Mouse (Mus musculus): ENCODE results near the gene Dennd1a. TPM values are rescaled to one million over a fixed set of nuclear protein-coding genes. Genes with fewer than 3 reads are reported as not detected.

The Dennd1a gene
- total RNA-seq, 2 experiments from 2014 or later: 72.2 to 73.0 TPM

DNA sequence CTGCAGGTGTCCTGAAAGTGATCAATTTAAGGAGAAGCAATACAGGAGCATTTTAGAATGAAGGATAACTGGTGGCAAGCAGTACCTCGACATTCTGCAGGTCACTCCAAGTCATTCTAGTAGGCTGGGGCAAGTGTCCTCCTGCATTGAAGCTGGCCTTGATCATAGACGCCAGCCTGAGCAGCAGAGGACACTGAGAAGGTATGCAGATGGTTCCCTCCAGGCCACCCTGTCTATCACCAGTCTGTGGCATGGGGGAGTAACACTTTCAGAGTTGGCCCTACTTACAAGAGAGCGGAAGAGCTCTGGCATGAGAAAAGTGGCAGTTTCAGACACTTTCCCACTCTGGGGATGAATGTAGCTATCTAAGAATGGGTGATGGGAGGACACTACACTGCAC, 193.9 kb downstream of the Dennd1a start:
- DNase-seq (ENCODE audit: extremely low spot score in 1 of 2, low spot score in 2 of 2): no peak
- intact Hi-C loops (cut with DNase I): no loop called here

DNA sequence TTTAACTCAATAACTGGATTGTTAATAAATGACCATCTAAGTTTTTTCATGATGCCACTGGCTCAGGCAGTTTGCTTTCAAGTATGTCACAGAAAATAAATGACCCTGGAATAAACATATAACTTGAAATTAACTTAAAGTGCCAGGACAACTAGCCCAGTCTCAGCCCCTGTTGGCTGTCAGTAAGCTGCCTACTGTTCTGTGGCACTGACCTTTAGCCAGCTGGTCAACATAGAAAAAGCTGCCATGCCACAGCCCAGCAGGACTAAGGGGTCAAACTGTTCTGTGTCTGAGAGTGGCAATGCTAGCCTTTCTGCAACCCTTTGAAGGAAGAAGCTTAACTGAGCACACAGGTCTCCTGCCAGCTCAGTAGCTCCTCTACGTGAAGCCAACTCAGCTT, 198.8 kb downstream of the Dennd1a start:
- intact Hi-C loops (cut with DNase I): no loop called here
- no peak for DNase-seq (ENCODE audit: extremely low spot score in 1 of 2, low spot score in 2 of 2)

DNA sequence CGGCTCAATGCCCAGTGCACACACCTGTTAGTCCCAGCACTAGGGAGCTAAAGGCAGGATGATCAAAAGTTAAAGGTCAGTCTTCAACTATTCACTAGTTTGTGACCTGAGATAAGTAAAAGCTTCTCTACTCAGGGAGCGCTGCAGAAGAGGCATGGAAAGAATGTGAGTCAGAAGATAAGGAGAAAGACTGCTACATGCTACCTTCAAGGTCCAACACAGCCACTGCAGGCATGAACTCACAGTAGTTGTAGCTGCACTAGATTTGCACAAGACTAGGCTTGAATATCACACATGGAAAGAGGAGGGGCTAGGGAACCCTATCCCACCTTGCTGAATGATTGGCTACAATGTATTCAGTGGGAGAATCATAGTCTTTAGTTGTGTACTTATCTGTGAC, 202.1 kb downstream of the Dennd1a start:
- intact Hi-C loops (cut with DNase I): no loop called here
- no peak for DNase-seq (ENCODE audit: extremely low spot score in 1 of 2, low spot score in 2 of 2)

DNA sequence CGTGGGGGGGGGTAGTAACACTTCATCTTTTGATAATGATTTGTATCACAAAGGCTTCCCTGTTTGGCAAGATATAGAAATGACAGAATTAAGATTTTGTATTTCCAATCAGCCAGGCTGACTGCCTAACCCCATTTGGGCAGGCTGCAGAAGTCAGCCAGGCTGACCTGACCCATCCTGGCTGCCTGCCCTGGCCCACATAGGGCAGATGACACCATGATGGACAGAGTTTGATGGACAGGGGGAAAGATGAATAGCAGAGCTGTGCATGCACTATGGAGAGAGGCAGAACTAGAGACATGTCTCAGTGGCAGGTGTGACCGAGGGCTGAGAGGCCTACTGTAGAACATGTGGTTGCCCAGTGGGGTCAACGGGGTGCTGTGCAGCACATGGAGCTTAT, 203.9 kb downstream of the Dennd1a start:
- no peak for DNase-seq (ENCODE audit: extremely low spot score in 1 of 2, low spot score in 2 of 2)

DNA sequence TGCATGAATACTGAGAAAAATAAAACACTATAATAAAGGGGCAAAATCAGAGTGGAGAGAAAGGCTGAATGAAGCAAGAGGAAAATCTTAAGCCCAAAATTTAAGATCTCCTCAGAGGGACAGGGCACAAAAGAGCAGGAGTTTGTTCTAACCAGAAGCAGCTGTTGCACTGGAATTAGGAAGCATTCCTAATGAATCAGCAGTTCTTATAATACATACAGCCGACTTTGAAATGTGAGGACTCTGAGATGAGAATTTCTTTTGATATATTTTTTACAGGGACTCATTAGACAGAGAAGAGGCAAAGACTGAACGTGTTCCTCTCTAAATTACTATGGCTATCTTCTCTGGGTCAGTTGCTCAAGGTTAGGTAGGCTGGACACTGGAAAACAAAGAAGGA, 212.7 kb downstream of the Dennd1a start:
- intact Hi-C loops (cut with DNase I): no loop called here
- DNase-seq (ENCODE audit: extremely low spot score in 1 of 2, low spot score in 2 of 2): no peak

More for the DNA sequence above, 203.9 kb downstream of the Dennd1a start:
- intact Hi-C loops (cut with DNase I): no loop called here

DNA sequence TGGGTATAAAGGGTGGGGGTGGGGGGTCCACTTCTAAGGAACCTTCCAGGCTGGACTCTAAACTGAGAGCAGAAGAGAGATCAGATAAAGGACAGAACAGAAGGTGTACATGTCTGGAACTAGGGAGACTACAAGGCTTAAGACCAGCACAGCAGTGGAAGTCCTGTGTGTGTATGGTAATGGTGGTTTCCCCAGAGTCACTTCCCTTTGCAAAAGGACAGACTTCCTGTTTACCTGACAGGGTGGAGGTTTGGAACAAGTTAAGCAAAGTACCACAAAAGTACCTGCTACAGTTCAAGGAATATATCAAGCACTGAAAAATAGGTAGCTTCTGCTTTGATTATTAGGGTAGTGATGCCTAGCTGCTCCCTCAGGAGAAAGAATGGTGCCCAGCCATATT, 215.1 kb downstream of the Dennd1a start:
- intact Hi-C loops (cut with DNase I): no loop called here

DNA sequence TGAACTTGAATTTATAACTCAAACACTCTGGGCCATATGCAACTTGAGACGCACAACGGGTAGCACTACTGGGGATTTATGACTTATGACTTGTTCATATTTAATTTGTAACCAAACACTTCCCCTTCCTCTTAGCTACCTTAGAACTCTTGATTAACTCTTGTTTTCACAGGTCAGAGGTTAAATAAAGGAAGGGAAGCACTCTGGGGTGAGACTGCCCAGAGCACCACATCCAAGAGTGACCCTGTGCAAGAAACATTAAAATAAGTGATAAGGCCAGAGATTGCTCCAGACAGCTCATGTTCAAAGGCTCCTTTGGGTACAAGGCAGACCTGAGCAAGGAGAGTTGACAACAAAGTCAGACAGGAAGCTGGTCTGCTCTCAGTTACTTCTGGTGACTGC, 219.0 kb downstream of the Dennd1a start:
- no peak for DNase-seq (ENCODE audit: extremely low spot score in 1 of 2, low spot score in 2 of 2)
- intact Hi-C loops (cut with DNase I): no loop called here

More for the DNA sequence above, 215.1 kb downstream of the Dennd1a start:
- DNase-seq (ENCODE audit: extremely low spot score in 1 of 2, low spot score in 2 of 2): no peak

DNA sequence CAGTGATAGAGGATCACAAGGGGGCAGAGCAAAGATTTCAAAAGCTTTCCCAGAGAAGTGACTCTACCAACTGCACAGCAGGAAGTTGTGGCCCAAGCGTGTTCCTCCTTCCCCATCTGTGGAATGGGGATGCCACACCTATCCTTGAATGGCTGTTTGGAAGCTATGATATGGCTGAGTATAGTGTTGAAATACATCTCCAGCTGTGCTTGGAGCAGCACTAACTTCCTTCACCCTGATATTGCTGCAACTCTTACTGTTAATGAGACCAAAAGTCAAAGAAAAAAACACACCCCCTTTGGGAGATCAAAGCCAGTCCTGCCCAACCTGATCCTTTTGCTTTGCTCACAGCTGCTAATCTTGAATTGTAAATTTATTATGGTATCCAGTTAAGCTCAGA, 221.3 kb downstream of the Dennd1a start:
- intact Hi-C loops (cut with DNase I): no loop called here
- no peak for DNase-seq (ENCODE audit: extremely low spot score in 1 of 2, low spot score in 2 of 2)

DNA sequence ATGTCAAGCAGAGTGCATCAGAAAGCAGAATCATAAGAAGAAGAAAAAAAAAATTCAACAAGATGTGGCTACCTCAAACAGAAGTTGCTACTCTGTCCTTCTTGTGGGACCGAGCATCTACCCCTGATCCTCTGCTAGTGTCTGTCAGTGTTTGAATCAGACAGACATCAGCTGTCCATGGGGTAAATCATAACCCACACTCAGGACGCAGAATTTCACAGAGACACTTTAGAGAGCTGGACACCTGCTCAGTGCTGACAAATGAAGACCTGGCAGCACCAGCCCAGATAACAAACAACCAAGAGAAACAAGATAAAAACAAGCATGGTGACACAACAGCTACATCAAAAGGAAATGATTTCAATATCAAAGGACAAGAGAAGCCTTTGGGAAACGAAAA, 222.9 kb downstream of the Dennd1a start:
- no peak for DNase-seq (ENCODE audit: extremely low spot score in 1 of 2, low spot score in 2 of 2)
- intact Hi-C loops (cut with DNase I): no loop called here

DNA sequence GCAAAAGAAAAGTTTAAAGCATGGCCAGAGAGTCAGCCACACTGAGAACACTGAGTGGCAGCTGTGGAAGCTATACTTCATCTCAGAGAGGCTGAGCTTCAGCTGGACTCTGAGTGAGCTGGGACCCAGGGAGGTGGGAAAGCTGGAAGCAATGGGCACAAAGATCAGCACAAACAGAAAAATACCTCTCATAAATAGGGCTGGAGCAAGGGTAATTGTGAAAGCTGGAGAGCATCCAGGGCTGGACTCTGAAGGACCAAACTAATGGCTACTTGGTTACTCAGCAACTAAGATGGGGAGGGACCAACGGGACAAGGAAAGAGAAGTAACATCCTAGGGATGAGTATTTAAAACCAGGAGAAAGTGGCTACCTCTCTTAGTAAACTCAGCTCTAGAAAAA, 225.0 kb downstream of the Dennd1a start:
- no peak for DNase-seq (ENCODE audit: extremely low spot score in 1 of 2, low spot score in 2 of 2)
- intact Hi-C loops (cut with DNase I): no loop called here

DNA sequence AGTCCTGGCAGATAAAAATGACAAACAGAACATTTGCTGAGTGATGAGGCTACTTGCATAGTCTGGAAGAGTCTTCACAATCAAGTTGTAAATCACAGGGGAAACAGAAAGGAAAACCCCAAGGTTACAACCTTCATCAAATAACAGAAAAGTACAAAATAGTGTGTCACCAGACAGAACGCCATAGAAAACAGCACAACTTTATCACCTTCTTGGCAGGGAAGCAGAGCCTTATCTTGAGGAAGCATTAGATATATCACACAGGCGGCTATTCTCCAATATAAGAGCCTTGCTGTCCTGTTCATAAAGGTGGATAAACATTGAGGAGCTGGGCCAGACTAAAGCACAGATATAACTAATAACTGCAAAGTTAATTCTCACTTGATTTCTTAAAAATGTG, 225.7 kb downstream of the Dennd1a start:
- intact Hi-C loops (cut with DNase I): no loop called here
- DNase-seq (ENCODE audit: extremely low spot score in 1 of 2, low spot score in 2 of 2): no peak

DNA sequence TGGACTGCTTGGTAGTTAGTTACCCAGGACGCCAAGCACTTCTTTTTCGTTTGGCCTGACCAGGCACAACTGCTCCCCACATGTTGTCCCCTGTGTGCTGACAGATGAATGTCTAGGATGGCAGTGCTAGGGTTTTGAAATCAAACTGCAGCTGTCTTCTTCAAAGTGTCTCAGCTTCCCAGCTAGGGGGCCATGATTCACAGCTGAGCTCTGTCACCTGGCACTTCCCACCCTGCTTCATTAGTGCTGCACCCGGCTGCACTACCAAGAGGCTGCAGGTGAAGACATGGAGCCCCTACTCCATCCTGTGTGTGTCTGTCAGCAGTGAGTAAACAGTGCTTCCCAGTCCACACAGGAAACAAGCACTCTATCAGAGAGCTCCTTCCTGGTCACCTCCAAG, 234.8 kb downstream of the Dennd1a start:
- DNase-seq (ENCODE audit: extremely low spot score in 1 of 2, low spot score in 2 of 2): no peak
- intact Hi-C loops (cut with DNase I): no loop called here

DNA sequence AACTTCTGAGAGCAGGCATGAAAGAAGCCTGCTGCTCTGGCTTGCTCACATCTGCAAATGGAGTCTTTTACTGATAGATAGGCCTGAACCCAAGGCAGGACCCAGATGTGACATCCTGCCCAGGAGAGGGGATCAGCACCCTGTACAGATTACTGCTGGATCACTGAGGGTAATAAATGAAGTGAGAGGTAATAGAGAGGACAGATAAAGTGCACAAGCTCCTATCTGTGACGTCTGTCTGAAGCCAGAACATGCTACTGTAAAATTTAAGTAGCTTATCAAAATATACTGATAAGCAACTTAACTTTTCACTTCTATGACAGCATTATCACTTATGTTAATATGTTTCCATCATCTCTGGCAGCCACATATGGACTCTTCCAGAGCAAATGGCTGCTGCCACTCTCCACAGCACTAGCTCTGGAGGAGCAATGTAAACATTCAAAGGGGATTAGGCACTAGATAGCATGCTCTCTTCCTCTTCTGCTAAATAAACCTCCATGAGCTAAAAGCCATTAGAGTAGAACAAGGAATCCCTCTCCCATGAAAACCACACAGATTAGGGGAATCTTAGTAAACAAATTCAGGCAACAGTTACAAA, 235.6 kb downstream of the Dennd1a start:
- intact Hi-C loops (cut with DNase I): no loop called here
- DNase-seq (ENCODE audit: extremely low spot score in 1 of 2, low spot score in 2 of 2): no peak

DNA sequence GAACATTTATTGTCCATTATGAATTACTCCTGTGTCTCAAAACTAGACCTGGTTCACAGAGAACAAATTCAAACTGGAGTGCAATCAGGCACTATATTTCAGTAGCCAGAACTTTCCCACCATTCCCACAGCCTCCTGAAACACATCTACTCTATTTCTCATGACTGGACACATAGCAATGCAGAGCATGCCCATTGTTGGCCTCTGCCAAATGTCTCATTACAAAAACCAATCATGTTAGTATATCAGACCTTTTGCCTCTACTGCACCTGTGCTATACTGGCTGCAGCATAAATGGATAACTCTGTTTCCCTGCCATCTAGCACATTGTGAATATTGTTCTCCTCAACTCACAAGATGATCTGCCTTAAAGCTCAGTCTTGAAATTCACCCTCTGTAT, 238.2 kb downstream of the Dennd1a start:
- intact Hi-C loops (cut with DNase I): no loop called here
- DNase-seq (ENCODE audit: extremely low spot score in 1 of 2, low spot score in 2 of 2): no peak

DNA sequence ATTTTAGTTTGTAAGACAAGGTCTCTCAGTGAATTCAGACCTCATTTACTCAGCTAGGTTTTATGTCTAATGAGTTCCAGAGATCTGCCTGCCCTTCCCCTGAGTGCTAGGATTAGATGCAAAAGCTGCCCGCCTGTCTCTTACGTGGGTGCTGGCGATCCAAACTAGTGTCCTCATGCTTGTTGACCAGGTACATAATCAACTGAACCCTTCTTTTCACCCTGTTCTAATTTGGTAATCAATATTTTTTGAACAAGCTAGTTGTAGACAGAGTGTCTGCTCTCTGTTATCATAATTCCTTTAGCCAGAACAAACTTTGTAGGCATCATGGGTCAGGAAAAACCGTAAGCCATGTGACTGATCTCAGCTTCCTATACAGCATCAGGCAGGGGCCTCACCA, 241.9 kb downstream of the Dennd1a start:
- intact Hi-C loops (cut with DNase I): no loop called here
- DNase-seq (ENCODE audit: extremely low spot score in 1 of 2, low spot score in 2 of 2): no peak

DNA sequence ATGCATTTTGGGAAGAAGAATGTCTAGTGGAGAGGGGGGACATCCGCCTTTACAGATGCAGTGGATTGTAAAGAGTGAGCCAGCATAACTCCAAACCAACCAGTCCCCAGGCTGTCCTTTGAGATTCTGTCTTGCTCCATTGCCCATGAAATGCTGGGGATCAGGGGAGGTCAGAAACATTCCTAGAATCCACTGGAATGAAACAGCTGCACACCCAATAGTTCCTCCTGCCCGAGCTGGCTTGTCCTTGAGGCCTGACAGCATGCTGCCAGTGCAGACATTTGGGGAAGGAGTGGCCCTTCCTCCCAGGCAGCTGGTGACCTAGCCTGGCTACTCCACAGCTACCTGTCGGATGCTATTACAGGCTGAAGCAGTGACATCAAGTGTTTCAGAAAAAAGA, 246.3 kb downstream of the Dennd1a start:
- intact Hi-C loops (cut with DNase I): no loop called here
- DNase-seq (ENCODE audit: extremely low spot score in 1 of 2, low spot score in 2 of 2): no peak

DNA sequence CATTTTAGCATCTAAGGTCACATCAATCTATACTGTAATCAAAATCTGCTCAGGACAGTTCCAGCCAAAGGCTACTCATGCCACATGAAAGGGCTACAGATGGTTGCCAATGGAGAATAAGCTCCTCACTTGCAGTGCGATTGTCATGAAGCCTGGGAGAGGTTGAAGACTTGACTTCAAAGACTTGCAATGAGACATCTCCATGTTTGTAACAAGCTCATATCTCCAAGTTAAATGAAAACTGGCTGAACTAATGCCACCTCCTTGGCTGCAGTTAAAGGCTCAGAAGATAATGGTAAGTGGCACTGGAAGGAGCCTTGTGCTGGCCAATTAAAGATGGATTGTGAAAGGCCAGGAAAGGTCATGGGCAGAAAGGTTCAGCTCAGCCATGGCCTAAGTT, 247.6 kb downstream of the Dennd1a start:
- intact Hi-C loops (cut with DNase I): no loop called here
- no peak for DNase-seq (ENCODE audit: extremely low spot score in 1 of 2, low spot score in 2 of 2)

DNA sequence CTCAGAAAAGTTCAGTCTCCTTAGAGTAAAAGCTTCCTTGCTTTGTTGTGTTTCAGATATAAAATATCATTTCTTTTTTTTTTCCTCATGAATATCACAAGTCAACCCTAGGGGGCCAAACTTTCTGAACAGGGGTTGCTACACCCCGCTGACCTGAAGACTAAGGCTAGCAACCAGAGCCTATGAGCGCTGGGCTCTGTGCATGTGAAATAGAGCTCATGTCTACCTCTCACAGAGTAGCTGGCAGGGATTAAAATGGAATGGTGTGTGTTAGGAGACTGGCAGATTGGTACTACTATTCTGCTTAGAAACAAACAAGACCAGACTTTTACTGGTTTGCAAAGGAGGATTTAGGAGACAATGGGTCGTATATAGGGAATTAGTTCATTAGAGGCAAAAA, 258.9 kb downstream of the Dennd1a start:
- intact Hi-C loops (cut with DNase I): no loop called here
- no peak for DNase-seq (ENCODE audit: extremely low spot score in 1 of 2, low spot score in 2 of 2)

DNA sequence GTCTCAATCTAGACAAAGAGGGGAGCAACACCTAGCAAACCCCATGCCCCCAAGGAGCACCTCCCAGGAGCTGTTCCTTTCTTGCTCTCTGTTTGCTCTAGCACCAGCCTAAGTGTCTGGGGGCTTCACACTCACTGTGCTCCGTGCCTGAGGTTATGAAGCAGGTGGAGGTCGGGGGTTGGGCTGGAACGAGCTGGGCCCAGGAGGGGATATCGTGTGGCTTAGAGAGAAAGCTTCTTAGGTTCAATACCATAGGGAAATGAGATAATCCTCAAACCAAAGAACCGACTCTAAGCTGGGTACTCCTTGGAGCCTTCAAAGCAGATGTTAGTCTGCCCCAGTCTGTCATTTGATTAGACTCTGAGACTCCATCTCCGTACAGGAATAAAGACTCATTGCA, 261.6 kb downstream of the Dennd1a start:
- DNase-seq (ENCODE audit: extremely low spot score in 1 of 2, low spot score in 2 of 2): no peak
- intact Hi-C loops (cut with DNase I): no loop called here

DNA sequence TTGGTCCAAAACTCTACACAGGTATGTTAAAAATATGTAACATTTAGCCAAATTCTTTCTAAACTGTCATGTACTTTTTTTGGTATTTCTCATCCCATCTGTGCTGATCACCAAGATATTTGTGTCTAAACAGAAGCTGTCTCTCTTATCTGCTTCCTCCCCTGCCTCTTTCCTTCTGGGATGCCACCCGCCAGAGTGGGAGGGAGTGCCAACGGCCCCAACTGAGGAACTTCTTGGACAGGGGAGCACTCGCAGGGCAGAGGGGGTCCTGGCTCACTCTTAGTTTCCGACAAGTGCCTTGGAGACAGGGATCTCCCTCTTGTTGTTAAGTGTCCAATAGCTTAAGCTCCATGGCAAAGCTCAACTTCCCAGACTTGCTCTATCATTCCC, 263.5 kb downstream of the Dennd1a start:
- DNase-seq (ENCODE audit: extremely low spot score in 1 of 2, low spot score in 2 of 2): peak in 1 of 2 experiments; percentile 38
- intact Hi-C loops (cut with DNase I): no loop called here

DNA sequence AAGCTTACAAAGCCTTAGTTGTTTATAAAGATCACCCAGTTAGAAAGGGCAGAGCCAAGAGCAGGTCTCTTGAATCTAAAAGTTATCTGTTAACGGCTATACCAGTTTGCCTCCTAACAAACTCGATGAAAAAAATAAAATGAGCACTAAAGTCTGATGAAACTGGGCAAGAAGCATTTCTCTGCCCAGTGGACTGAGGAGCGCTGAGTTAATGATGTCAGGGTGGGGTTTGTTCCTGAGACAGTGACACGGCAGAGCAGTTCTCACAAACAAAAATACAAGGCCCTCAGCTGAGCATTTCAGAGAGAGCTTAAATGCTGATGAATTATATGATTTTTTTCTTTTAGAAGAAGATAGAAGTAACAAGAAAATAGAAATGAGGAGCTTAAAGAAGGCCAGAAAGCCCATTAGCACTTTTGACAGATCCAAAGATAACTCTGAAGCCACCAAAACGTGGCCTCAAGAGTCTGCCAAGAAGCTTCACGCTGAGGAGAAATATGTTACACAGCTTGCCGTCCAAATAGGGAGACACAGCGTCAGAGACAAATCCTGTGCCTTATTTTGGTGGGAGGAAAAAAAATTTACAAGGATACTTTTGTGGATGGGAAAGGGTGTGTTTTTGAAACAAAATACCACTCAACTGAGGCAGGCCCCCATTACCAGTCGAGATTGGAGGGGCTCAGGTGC, 264.0 kb downstream of the Dennd1a start:
- DNase-seq (ENCODE audit: extremely low spot score in 1 of 2, low spot score in 2 of 2): peak in 1 of 2 experiments; percentile 67
- intact Hi-C loops (cut with DNase I): no loop called here

Data from left cerebral cortex, postnatal 10 days (tissue).